Mouse (Mus musculus): Measurements from ENCODE around the gene Tagln.

DNA sequence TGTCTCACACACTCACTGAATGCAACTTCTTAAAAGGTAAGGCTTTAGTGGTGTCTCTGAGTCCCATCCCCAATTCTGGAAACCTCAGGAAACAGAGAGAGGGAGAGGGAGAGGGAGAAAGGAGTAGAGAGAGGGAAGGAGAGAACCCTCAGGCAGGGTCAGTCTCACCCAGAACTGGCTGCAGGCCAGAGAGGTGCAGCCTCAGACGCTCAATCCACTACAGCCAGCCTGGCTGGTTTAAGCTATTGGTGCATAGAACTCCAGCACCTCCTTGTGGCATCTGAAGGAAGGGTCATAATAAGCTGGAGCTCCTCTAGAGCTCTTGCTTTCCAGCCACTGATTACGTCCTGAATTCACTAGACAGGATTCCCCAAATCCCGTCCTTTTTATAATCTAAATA lies 1.0 kb upstream of the Tagln start:
- TF ChIP-seq CTCF (IDR thresholded peaks at IDR 0.05; ENCODE audit: low read depth) (peak; percentile 86), EP300 (IDR thresholded peaks at IDR 0.05; ENCODE audit: low read depth) (no peak)

Measured in liver, embryonic 14.5 days (tissue).